Mouse (Mus musculus): ENCODE data around the gene Zfhx2.

Zfhx2 gene

GRCm38 (mm10) chr14:55078366-55078989 lies 13.6 kb downstream of the Zfhx2 start:
- no peak for DNase-seq (ENCODE audit: low read depth, low spot score)

GRCm38 (mm10) chr14:55077481-55078365 lies 14.4 kb downstream of the Zfhx2 start:
- no peak for DNase-seq (ENCODE audit: low read depth, low spot score)

GRCm38 (mm10) chr14:55076956-55077355 lies 15.2 kb downstream of the Zfhx2 start:
- no peak for DNase-seq (ENCODE audit: low read depth, low spot score)

- DNase-seq (ENCODE audit: low read depth, low spot score): no peak
These were observed 15.9 kb downstream of the Zfhx2 start for GRCm38 (mm10) chr14:55076224-55076623.

GRCm38 (mm10) chr14:55074416-55074815 lies 17.7 kb downstream of the Zfhx2 start:
- DNase-seq (ENCODE audit: low read depth, low spot score): no peak

- DNase-seq (ENCODE audit: low read depth, low spot score): no peak
These were observed 20.4 kb downstream of the Zfhx2 start for GRCm38 (mm10) chr14:55071756-55072155.

- DNase-seq (ENCODE audit: low read depth, low spot score): no peak
These were observed 26.1 kb downstream of the Zfhx2 start for GRCm38 (mm10) chr14:55066042-55066441.

GRCm38 (mm10) chr14:55065391-55065790 lies 26.7 kb downstream of the Zfhx2 start:
- no peak for DNase-seq (ENCODE audit: low read depth, low spot score)

- no peak for DNase-seq (ENCODE audit: low read depth, low spot score)
These were observed 27.4 kb downstream of the Zfhx2 start for GRCm38 (mm10) chr14:55064481-55065370.

- no peak for DNase-seq (ENCODE audit: low read depth, low spot score)
These were observed 28.3 kb downstream of the Zfhx2 start for GRCm38 (mm10) chr14:55063581-55064381.

GRCm38 (mm10) chr14:55063117-55063516 lies 29.0 kb downstream of the Zfhx2 start:
- no peak for DNase-seq (ENCODE audit: low read depth, low spot score)

- peak; percentile 48 for DNase-seq (ENCODE audit: low read depth, low spot score)
These were observed 29.5 kb downstream of the Zfhx2 start for GRCm38 (mm10) chr14:55062626-55063025.

GRCm38 (mm10) chr14:55061845-55062244 lies 30.3 kb downstream of the Zfhx2 start:
- DNase-seq (ENCODE audit: low read depth, low spot score): no peak

- DNase-seq (ENCODE audit: low read depth, low spot score): no peak
These were observed 32.2 kb downstream of the Zfhx2 start for GRCm38 (mm10) chr14:55059931-55060330.

GRCm38 (mm10) chr14:55059009-55059408 lies 33.1 kb downstream of the Zfhx2 start:
- DNase-seq (ENCODE audit: low read depth, low spot score): no peak

- no peak for DNase-seq (ENCODE audit: low read depth, low spot score)
These were observed 36.8 kb downstream of the Zfhx2 start for GRCm38 (mm10) chr14:55055167-55055834.

GRCm38 (mm10) chr14:55054191-55054749 lies 37.9 kb downstream of the Zfhx2 start:
- no peak for DNase-seq (ENCODE audit: low read depth, low spot score)

GRCm38 (mm10) chr14:55053708-55054190 lies 38.4 kb downstream of the Zfhx2 start:
- no peak for DNase-seq (ENCODE audit: low read depth, low spot score)

GRCm38 (mm10) chr14:55053050-55053449 lies 39.1 kb downstream of the Zfhx2 start:
- no peak for DNase-seq (ENCODE audit: low read depth, low spot score)

GRCm38 (mm10) chr14:55052496-55052895 lies 39.6 kb downstream of the Zfhx2 start:
- no peak for DNase-seq (ENCODE audit: low read depth, low spot score)
